Mouse (Mus musculus): ENCODE data around the gene Nt5dc2. TPM values are rescaled to one million over a fixed set of nuclear protein-coding genes. Genes with fewer than 3 reads are reported as not detected.

Gene Nt5dc2
- total and polyA plus RNA-seq, 3 experiments: 3.3 to 52.5 (median 4.0) TPM

DNA sequence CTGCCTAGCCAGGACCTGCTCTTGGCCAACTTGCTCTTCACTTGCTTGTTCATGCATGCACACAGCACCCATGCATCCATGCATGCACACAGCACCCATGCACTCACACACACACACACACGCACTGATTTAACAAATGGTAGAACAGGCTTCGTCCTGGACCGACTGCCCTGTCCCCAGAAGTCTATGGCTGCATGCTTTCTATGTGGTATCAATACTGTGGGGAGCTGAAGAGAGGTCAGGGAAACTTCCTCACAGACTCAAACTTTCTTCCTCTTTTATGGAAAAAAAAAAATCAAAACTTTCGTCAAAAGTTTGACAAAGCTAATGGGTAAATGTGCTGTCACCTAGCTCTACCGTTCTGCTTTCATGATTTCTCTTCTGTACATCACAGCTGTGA lies 52.7 kb downstream of the Nt5dc2 start:
- no peaks in the 10 kb centered on the region for H3K27me3 ChIP-seq (replicated peaks)
- dilution Hi-C loops (cut with MboI; ENCODE audit: extremely low pct_ligation_motif_present, extremely low pct_unique_long_range_greater_than_20kb, low sequenced_read_pairs): no loop called here

GRCm38 (mm10) chr14:31184195-31184594 lies 53.3 kb downstream of the Nt5dc2 start:
- Histone ChIP-seq H3K27ac (ENCODE audit: insufficient read depth, low read depth) (no peak overlapping the region), H3K4me3 (replicated peaks in 1 of 3; ENCODE audit: low read depth in 2 of 3, low read length in 2 of 3, poor library complexity in 1 of 3) (no peak overlapping the region)
- in situ Hi-C loops (cut with MboI; ENCODE audit: low pct_ligation_motif_present, low pct_unique_long_range_greater_than_20kb, low sequenced_read_pairs): no loop called here

More for the DNA sequence above, 52.7 kb downstream of the Nt5dc2 start:
- no peak overlapping the region for H3K9ac ChIP-seq (ENCODE audit: insufficient read depth, low read depth)
- H3K4me3 ChIP-seq (replicated peaks in 1 of 3; ENCODE audit: low read depth in 2 of 3, low read length in 2 of 3, poor library complexity in 1 of 3): no peak overlapping the region
- no peak overlapping the region for H3K4me2 ChIP-seq (ENCODE audit: insufficient read depth, low read depth, poor library complexity, severe bottlenecking)
- DNase-seq (ENCODE audit: extremely low read depth): no peak
- TF ChIP-seq CTCF (conservative IDR thresholded peaks at IDR 0.05 in 1 of 2, IDR thresholded peaks at IDR 0.05 in 1 of 2; ENCODE audit: low read depth in 2 of 2, low read length in 2 of 2): no peak
- TF ChIP-seq MEF2A (IDR thresholded peaks at IDR 0.05; ENCODE audit: borderline replicate concordance, low read depth, low read length): no peak
- no peak for TF ChIP-seq RCOR1 (conservative IDR thresholded peaks at IDR 0.05; ENCODE audit: low read depth, low read length)
- no peak for TF ChIP-seq ZMIZ1 (IDR thresholded peaks at IDR 0.05; ENCODE audit: low read depth, low read length)
- TF ChIP-seq BHLHE40 (IDR thresholded peaks at IDR 0.05; ENCODE audit: low read depth, low read length): no peak
- no peak for TF ChIP-seq MAZ (IDR thresholded peaks at IDR 0.05; ENCODE audit: low read depth, low read length)
- TF ChIP-seq SIN3A (IDR thresholded peaks at IDR 0.05; ENCODE audit: low read length): no peak
- TF ChIP-seq ETS1 (conservative IDR thresholded peaks at IDR 0.05; ENCODE audit: low read depth, low read length): no peak
- no peak for TF ChIP-seq USF2 (conservative IDR thresholded peaks at IDR 0.05; ENCODE audit: low read depth, low read length)
- no peak for TF ChIP-seq MAX (IDR thresholded peaks at IDR 0.05; ENCODE audit: low read length)
- no peak for TF ChIP-seq UBTF (IDR thresholded peaks at IDR 0.05; ENCODE audit: low read depth, low read length)
- TF ChIP-seq SMC3 (IDR thresholded peaks at IDR 0.05; ENCODE audit: low read depth, low read length): no peak
- peaks cover 89 to 100% of the 10 kb centered on the region in 2 experiments for H3K36me3 ChIP-seq (replicated peaks in 1 of 2; ENCODE audit: control insufficient read depth in 1 of 2, insufficient read depth in 1 of 2, low read length in 1 of 2)
- H3K79me2 ChIP-seq (replicated peaks; ENCODE audit: control insufficient read depth, extremely low read depth, insufficient read depth, poor library complexity, severe bottlenecking): no peaks in the 10 kb centered on the region
- H3K9me3 ChIP-seq (replicated peaks; ENCODE audit: low read length): no peaks in the 10 kb centered on the region
- H3K4me1 ChIP-seq (ENCODE audit: control insufficient read depth in 1 of 2, insufficient read depth in 2 of 2): no peaks in the 10 kb centered on the region; a peak in 1 of 4 replicates
- in situ Hi-C loops (cut with MboI; ENCODE audit: low pct_ligation_motif_present, low pct_unique_long_range_greater_than_20kb, low sequenced_read_pairs): no loop called here
- no peak overlapping the region for H3K27ac ChIP-seq (ENCODE audit: insufficient read depth, low read depth)

More at GRCm38 (mm10) chr14:31184195-31184594, 53.3 kb downstream of the Nt5dc2 start:
- DNase-seq (ENCODE audit: extremely low read depth): no peak
- Histone ChIP-seq H3K36me3 (replicated peaks in 1 of 2; ENCODE audit: control insufficient read depth in 1 of 2, insufficient read depth in 1 of 2, low read length in 1 of 2) (peaks cover 90 to 100% of the 10 kb centered on the region in 2 experiments), H3K4me2 (ENCODE audit: insufficient read depth, low read depth, poor library complexity, severe bottlenecking) (no peak overlapping the region), H3K9me3 (replicated peaks; ENCODE audit: low read length) (no peaks in the 10 kb centered on the region), H3K79me2 (replicated peaks; ENCODE audit: control insufficient read depth, extremely low read depth, insufficient read depth, poor library complexity, severe bottlenecking) (no peaks in the 10 kb centered on the region), H3K9ac (ENCODE audit: insufficient read depth, low read depth) (no peak overlapping the region), H3K4me1 (ENCODE audit: control insufficient read depth in 1 of 2, insufficient read depth in 2 of 2) (no peaks in the 10 kb centered on the region; a peak in 1 of 4 replicates), H3K27me3 (replicated peaks) (no peaks in the 10 kb centered on the region)
- dilution Hi-C loops (cut with MboI; ENCODE audit: extremely low pct_ligation_motif_present, extremely low pct_unique_long_range_greater_than_20kb, low sequenced_read_pairs): no loop called here
- no peak for TF ChIP-seq ELF1 (IDR thresholded peaks at IDR 0.05; ENCODE audit: low read depth, low read length)
- no peak for TF ChIP-seq PAX5 (IDR thresholded peaks at IDR 0.05; ENCODE audit: low read length)
- TF ChIP-seq JUN (IDR thresholded peaks at IDR 0.05; ENCODE audit: insufficient read depth, low read depth, low read length): no peak
- no peak for TF ChIP-seq TCF12 (IDR thresholded peaks at IDR 0.05; ENCODE audit: low read depth, low read length)
- TF ChIP-seq TBP (conservative IDR thresholded peaks at IDR 0.05; ENCODE audit: low read depth, low read length): no peak
- no peak for TF ChIP-seq GABPA (IDR thresholded peaks at IDR 0.05; ENCODE audit: insufficient replicate concordance, low read depth, low read length)
- no peak for TF ChIP-seq USF1 (IDR thresholded peaks at IDR 0.05; ENCODE audit: low read depth, low read length)
- no peak for TF ChIP-seq MAFK (IDR thresholded peaks at IDR 0.05; ENCODE audit: insufficient replicate concordance, low read length)
- no peak for TF ChIP-seq POLR2A (IDR thresholded peaks at IDR 0.05; ENCODE audit: low read depth, low read length)
- no peak for TF ChIP-seq SMC3 (IDR thresholded peaks at IDR 0.05; ENCODE audit: low read depth, low read length)
- TF ChIP-seq USF2 (conservative IDR thresholded peaks at IDR 0.05; ENCODE audit: low read depth, low read length): no peak

Measured in CH12.LX (cell line).